Mouse (Mus musculus) thymus, postnatal 4 days (tissue): ENCODE measurements around the gene Trdmt1.

Experiments used
- DNase-seq: peaks from one replicate; pipeline ENCODE4 v3.0.0; 2021

Trdmt1 gene

DNA sequence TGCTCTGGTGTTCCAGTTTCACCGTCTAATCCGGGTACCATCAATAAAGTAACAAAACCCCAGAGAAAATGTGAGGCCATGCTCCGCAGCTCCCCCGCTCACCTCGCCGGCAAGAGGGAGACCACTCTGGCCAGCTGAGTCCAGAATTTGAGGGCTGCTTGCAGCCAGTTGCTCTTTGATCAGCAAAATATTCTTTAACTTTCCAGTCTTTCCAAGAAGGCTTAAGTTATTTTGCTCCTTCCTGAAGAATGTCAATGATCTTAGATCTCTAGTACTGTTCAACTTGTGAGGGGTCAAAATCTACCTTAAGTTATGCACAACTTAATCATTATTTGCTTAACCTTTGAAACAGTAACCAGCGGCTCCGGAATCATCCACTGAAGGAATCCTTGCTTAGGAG, 52.7 kb downstream of the Trdmt1 start, which contains the start of gene Cubn:
Gene Cubn (minus strand): TSS at position 80 of the 400 bp plus-strand sequence.
- no peak for DNase-seq

DNA sequence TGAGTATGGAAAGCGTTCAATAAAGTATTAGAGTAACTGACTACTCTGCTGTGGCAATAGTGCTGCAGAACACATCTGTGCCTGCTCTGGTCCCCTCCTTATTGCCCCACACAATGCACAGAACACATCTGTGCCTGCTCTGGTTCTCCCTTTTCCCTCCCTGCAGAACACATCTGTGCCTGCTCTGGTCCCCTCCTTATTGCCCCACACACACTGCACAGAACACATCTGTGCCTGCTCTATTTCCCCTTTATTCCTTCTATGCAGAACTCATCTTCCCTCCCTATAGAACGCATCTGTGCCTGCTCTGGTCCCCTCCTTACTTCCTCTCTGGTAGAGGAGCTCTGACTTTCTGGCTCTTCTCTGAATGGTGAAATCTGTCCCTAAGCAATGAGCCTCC, 54.0 kb downstream of the Trdmt1 start:
- DNase-seq = no peak

DNA sequence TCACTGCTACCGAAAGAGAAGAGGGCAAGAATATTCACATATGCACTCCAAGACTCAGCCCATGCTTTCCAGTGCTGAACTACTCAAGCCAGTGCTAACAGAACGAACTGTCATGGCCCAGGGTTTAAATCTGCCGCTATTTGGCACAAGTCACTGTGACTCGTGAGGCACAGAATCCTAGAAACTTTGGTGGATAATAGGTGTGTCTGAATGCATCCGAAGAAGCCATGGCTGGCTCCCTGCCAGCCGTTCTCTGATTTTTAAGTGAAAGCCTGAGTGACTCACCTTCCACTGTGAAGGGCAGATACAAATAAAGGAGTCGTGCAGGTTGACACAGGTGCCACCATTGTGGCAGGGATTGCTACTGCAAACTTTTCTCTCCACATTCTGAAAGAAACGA, 58.0 kb downstream of the Trdmt1 start:
- DNase-seq = no peak

DNA sequence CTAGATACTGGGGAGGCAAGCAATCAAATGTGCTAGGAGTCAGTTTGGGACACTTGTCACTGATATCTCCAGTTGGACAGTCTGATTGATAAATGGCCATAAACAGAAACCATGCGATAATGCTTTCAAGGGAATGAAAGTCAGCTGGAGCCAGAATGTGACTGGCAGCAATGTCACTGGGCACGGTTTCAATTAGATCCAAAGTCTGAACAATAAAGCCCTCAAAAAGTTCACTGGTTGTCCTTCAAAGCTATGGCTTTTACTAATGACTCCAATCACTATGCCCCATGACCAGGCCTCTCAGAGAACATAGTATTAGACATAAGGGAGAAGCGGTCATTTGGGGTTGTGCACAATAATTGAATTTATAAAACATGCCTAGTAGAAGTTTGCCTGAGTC, 59.9 kb downstream of the Trdmt1 start:
- DNase-seq = no peak

DNA sequence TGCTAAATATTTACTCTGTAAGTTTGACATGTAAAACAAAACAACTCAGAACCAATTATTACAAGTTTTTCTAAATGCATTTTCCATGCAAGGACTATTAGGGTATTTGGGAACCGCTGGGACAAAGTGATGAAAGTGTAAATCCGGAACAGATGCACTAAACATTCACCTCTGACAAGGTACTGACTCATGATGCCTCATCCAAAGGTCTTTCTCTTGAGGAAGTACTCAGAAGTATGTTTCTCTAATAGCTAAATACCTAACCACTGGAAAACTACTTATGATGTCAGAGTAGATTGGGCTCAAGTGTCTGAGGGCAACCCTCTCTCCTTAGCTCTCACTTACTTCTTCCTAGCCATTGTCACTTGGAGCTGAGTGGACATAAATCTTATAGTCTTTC, 63.7 kb downstream of the Trdmt1 start:
- DNase-seq = no peak

DNA sequence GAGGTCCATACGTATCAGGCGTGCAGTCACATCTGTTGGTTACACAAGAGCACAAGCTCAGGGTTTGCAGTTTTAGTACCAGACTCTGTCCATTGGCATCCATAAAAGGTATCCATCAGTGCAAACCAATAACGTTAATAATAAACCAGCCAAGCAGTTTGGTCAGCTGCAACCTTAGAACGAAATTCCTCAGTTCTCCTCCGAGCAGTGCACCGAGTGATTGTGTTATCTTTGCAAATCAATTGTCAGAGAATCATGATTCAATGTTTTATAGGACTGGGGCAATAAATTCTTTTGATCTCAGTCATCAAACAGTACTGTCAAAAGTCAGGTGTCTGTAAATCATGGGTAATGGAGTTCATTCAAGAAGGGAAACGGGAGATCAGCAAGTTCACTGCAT, 65.3 kb downstream of the Trdmt1 start:
- no peak for DNase-seq

DNA sequence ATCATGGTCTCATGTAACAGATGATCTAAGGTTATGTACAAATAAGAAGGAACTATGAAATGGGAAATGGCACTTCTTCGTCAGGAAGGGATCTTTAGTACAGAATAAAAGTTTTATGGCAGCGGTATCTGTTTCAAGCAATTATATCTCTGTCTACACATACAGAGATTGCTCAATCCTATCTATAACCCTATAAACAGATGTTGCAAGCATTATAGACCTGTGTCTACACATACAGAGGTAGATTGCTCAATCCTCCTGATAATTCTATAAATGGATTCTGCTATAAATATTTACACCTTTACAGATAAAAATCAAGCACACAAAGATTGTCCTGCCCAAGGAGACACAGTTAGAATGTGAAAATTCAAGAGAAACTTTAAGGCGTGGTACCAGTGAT, 74.4 kb downstream of the Trdmt1 start:
- no peak for DNase-seq

DNA sequence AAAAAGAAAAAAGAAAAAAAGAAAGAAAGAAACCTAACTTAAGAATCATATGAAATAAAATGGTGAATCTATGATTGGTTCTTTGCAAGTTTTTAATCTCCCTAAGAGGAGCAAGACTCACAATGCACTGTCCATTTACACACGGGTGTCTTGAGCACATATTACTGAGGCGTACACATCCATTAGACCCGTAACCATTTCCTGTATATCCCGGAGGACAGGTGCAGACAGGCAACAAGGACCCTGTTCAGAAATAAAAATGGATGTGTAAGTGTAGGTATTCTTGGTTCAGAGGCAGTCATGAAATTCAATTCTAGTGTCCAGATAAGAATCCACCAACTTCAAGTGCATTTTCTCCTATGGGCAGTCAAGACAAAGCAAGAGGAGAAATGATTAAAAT, 74.8 kb downstream of the Trdmt1 start:
- no peak for DNase-seq

DNA sequence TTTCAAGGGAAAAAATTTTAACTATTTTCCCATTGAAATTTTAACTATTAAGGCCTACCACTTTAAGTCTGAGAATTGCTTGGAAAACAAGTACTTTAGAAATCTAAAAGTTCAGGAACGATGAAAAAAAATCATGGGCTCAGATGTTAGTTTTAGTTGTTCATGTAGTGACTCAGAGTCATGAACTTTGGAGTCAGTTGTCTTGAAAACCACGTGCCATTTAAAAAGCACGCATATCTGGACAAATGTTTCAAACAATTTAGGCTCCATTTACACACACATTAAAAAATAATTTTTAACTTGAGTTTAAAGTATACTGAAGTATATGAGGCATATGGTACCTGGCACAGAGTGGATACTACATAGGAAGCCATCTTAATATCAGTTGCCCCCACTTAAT, 77.8 kb downstream of the Trdmt1 start:
- no peak for DNase-seq
